Mouse (Mus musculus) lung, postnatal 0 days (tissue): ENCODE results near the gene Fstl1. TPM values are rescaled to one million over a fixed set of nuclear protein-coding genes. Genes with fewer than 3 reads are reported as not detected.

Source experiments
- ATAC-seq: fragments of 200-750 bp; cut with Nextera tagmentation; 2 replicates; pipeline ENCODE4 v1.8.0; 2017; ENCODE audit warnings: moderate library complexity
- DNase-seq: peaks from one replicate; pipeline ENCODE4 v3.0.0-alpha.2; 2016; ENCODE audit warnings: low spot score
- H3K27ac ChIP-seq: fragments of 300-500 bp; sonication (generic); 2 replicates; pipeline ENCODE4 v1.5.1; 2014; ENCODE audit warnings: antibody characterized with exemption, mild to moderate bottlenecking, low read length, mixed read lengths
- H3K27me3 ChIP-seq: fragments of 300-500 bp; sonication (generic); replicated peaks from 2 replicates; pipeline ENCODE4 v1.6.1; 2014; ENCODE audit warnings: low read length, mixed read lengths; ENCODE audit not compliant: insufficient read depth
- H3K36me3 ChIP-seq: fragments of 300-500 bp; sonication (generic); 2 replicates; pipeline ENCODE4 v1.6.1; 2014; ENCODE audit warnings: low read length, mixed read lengths; ENCODE audit not compliant: insufficient read depth
- H3K4me1 ChIP-seq: fragments of 300-500 bp; sonication (generic); 2 replicates; pipeline ENCODE4 v1.6.1; 2014; ENCODE audit warnings: antibody characterized with exemption, low read depth, low read length, mixed read lengths; ENCODE audit not compliant: insufficient read depth
- H3K4me2 ChIP-seq: fragments of 300-500 bp; sonication (generic); replicated peaks from 2 replicates; pipeline ENCODE4 v1.6.1; 2014; ENCODE audit warnings: low read depth, mild to moderate bottlenecking, low read length, moderate library complexity, mixed read lengths
- H3K4me3 ChIP-seq: fragments of 300-500 bp; sonication (generic); 2 replicates; pipeline ENCODE4 v1.5.1; 2014; ENCODE audit warnings: low read depth, low read length
- H3K9ac ChIP-seq: fragments of 300-500 bp; sonication (generic); replicated peaks from 2 replicates; pipeline ENCODE4 v1.6.1; 2014; ENCODE audit warnings: low read depth, mild to moderate bottlenecking
- H3K9me3 ChIP-seq: fragments of 300-500 bp; sonication (generic); 2 replicates; pipeline ENCODE4 v1.6.1; 2016; ENCODE audit warnings: low read length, mixed read lengths
- CTCF ChIP-seq: IDR thresholded peaks from 2 replicates; pipeline ENCODE4 v1.5.1; 2016; ENCODE audit warnings: antibody characterized with exemption, mild to moderate bottlenecking
- EP300 ChIP-seq: IDR thresholded peaks from 2 replicates; pipeline ENCODE4 v1.6.1; 2016; ENCODE audit warnings: antibody characterized with exemption, mild to moderate bottlenecking, control low read depth
- WGBS: fragments of 180-500 bp; shearing (Covaris S2); extraction: QIAGEN DNeasy Blood & Tissue Kit; methylation state at CpG from one replicate; pipeline ENCODE4 v1.1.7; 2014; 5-methylcytosine and 5-hydroxymethylcytosine counted together
- polyA plus RNA-seq: library from polyadenylated mRNA; unstranded; fragments of >200 nt; fragmentation: Nextera tagmentation; extraction: Ambion mirVana; gene quantifications from 2 replicates; pipeline ENCODE4 v1.2.1, GENCODE M21; 2015

Fstl1 gene
- polyA plus RNA-seq, 1 experiment from 2014 or later: 305 TPM

GRCm38 (mm10) chr16:37811874-37812273 lies 35.2 kb downstream of the Fstl1 start:
- H3K9ac ChIP-seq: no peak overlapping the region
- H3K36me3 ChIP-seq: no peaks in the 10 kb centered on the region; the same call in 1 of the 2 replicates
- no peaks in the 10 kb centered on the region for H3K9me3 ChIP-seq
- no peak overlapping the region for H3K4me3 ChIP-seq
- no peak overlapping the region for H3K4me2 ChIP-seq
- H3K27ac ChIP-seq: no peak overlapping the region
- peaks cover 16% of the 10 kb centered on the region; the same call in 1 of the 2 replicates for H3K4me1 ChIP-seq
- DNase-seq (no peak), ATAC-seq (no peak)
- WGBS: 66% methylated on average over 8 of the region's 8 CpGs
- no peaks in the 10 kb centered on the region for H3K27me3 ChIP-seq
- TF ChIP-seq EP300: no peak
- TF ChIP-seq CTCF: peak; percentile 29

- WGBS: 33% methylated on average over 9 of the region's 9 CpGs
- H3K9ac ChIP-seq: no peak overlapping the region
- H3K36me3 ChIP-seq: peaks cover 2% of the 10 kb centered on the region; the same call in 1 of the 2 replicates
- 0 out of 2 replicates have a peak, but pooled peaks have one; percentile 5 for ATAC-seq
- DNase-seq: peak; percentile 53
- H3K4me3 ChIP-seq: no peak overlapping the region
- TF ChIP-seq EP300 (no peak), CTCF (peak; percentile 62)
- no peaks in the 10 kb centered on the region for H3K27me3 ChIP-seq
- H3K27ac ChIP-seq: no peak overlapping the region
- H3K4me2 ChIP-seq: no peak overlapping the region
- H3K9me3 ChIP-seq: no peaks in the 10 kb centered on the region
- H3K4me1 ChIP-seq: peaks cover 16% of the 10 kb centered on the region; the same call in 1 of the 2 replicates
Measured at GRCm38 (mm10) chr16:37812474-37812886, 35.8 kb downstream of the Fstl1 start.

GRCm38 (mm10) chr16:37813691-37814382 lies 37.2 kb downstream of the Fstl1 start:
- DNase-seq (no peak), ATAC-seq (no peak)
- WGBS: 30% methylated on average over 5 of the region's 5 CpGs
- no peak overlapping the region for H3K4me3 ChIP-seq
- H3K4me2 ChIP-seq: no peak overlapping the region
- peak; percentile 41; the same call in 1 of the 2 replicates for TF ChIP-seq EP300
- no peak for TF ChIP-seq CTCF
- H3K36me3 ChIP-seq: peaks cover 10% of the 10 kb centered on the region; the same call in 1 of the 2 replicates
- H3K9me3 ChIP-seq: no peaks in the 10 kb centered on the region
- peak overlapping the region; percentile 78 for H3K27ac ChIP-seq
- H3K9ac ChIP-seq: no peak overlapping the region
- H3K27me3 ChIP-seq: no peaks in the 10 kb centered on the region
- H3K4me1 ChIP-seq: peaks cover 13% of the 10 kb centered on the region; the same call in 1 of the 2 replicates

GRCm38 (mm10) chr16:37814383-37814971 lies 37.8 kb downstream of the Fstl1 start:
- ATAC-seq: peak; percentile 96
- no peak for TF ChIP-seq EP300
- peak; percentile 80 for TF ChIP-seq CTCF

GRCm38 (mm10) chr16:37817986-37818385 lies 41.3 kb downstream of the Fstl1 start:
- no peak for DNase-seq
- no peak overlapping the region for H3K27ac ChIP-seq
- no peak overlapping the region for H3K4me3 ChIP-seq
- TF ChIP-seq EP300 (no peak), CTCF (no peak)
- 83% methylated on average over 4 of the region's 4 CpGs for WGBS
- no peak overlapping the region for H3K9ac ChIP-seq
- peaks cover 30% of the 10 kb centered on the region for H3K36me3 ChIP-seq
- H3K27me3 ChIP-seq: no peaks in the 10 kb centered on the region
- no peak for ATAC-seq
- no peak overlapping the region for H3K4me2 ChIP-seq
- H3K4me1 ChIP-seq: peaks cover 6% of the 10 kb centered on the region; the same call in 1 of the 2 replicates
- no peaks in the 10 kb centered on the region for H3K9me3 ChIP-seq

More at GRCm38 (mm10) chr16:37814383-37814971, 37.8 kb downstream of the Fstl1 start:
- Histone ChIP-seq H3K27ac (peak overlapping the region; percentile 60), H3K27me3 (no peaks in the 10 kb centered on the region), H3K36me3 (peaks cover 10% of the 10 kb centered on the region; the same call in 1 of the 2 replicates), H3K4me1 (peaks cover 13% of the 10 kb centered on the region; the same call in 1 of the 2 replicates), H3K9ac (no peak overlapping the region), H3K9me3 (no peaks in the 10 kb centered on the region), H3K4me2 (no peak overlapping the region), H3K4me3 (no peak overlapping the region)
- DNase-seq: peak; percentile 98
- WGBS: 12% methylated on average over 7 of the region's 7 CpGs

- 70% methylated on average over 5 of the region's 5 CpGs for WGBS
- ATAC-seq: no peak
- no peak overlapping the region for H3K27ac ChIP-seq
- H3K9ac ChIP-seq: no peak overlapping the region
- no peak for TF ChIP-seq EP300
- H3K4me2 ChIP-seq: no peak overlapping the region
- no peak for DNase-seq
- peaks cover 62% of the 10 kb centered on the region for H3K36me3 ChIP-seq
- H3K4me1 ChIP-seq: no peaks in the 10 kb centered on the region
- no peak overlapping the region for H3K4me3 ChIP-seq
- H3K27me3 ChIP-seq: no peaks in the 10 kb centered on the region
- H3K9me3 ChIP-seq: no peaks in the 10 kb centered on the region
Measured at GRCm38 (mm10) chr16:37823949-37824348, 47.3 kb downstream of the Fstl1 start.
